Mouse (Mus musculus) thymus, adult 2 months (tissue): Measurements from ENCODE around the gene Ckap4. TPM values are rescaled to one million over a fixed set of nuclear protein-coding genes. Genes with fewer than 3 reads are reported as not detected.
"Not testable (repeated sequence)": the region's sequence is repeated elsewhere in the genome, so short reads cannot be mapped to it uniquely, and the experiment has no call there.

ENCODE experiments used
- DNase-seq: peaks from one replicate; pipeline ENCODE4 v3.0.0; 2021
- H3K27ac ChIP-seq: fragments of 200-500 bp; 2 replicates; pipeline ENCODE4 v1.5.1; 2012; ENCODE audit warnings: low read length, control low read depth; ENCODE audit not compliant: control insufficient read depth, insufficient read depth
- H3K27me3 ChIP-seq: fragments of 200-500 bp; 2 replicates; pipeline ENCODE4 v1.6.1; 2012; ENCODE audit warnings: mild to moderate bottlenecking, low read length, moderate library complexity, mixed read lengths; ENCODE audit not compliant: control insufficient read depth, insufficient read depth
- H3K36me3 ChIP-seq: fragments of 200-500 bp; 2 replicates; pipeline ENCODE4 v1.6.1; 2012; ENCODE audit warnings: mild to moderate bottlenecking, low read length, moderate library complexity; ENCODE audit not compliant: control insufficient read depth, insufficient read depth
- H3K4me1 ChIP-seq: fragments of 200-500 bp; replicated peaks from 2 replicates; pipeline ENCODE4 v1.6.1; 2012; ENCODE audit warnings: low read length; ENCODE audit not compliant: control insufficient read depth, insufficient read depth
- H3K4me3 ChIP-seq: fragments of 200-500 bp; 2 replicates; pipeline ENCODE4 v1.5.1; 2012; ENCODE audit warnings: mild to moderate bottlenecking, low read length, control low read depth, moderate library complexity; ENCODE audit not compliant: control insufficient read depth, insufficient read depth
- CTCF ChIP-seq: fragments of 200-500 bp; IDR thresholded peaks from 2 replicates; pipeline ENCODE4 v1.5.1; 2012; ENCODE audit warnings: mild to moderate bottlenecking, control low read depth, low read length, moderate library complexity, borderline replicate concordance; ENCODE audit not compliant: control insufficient read depth, poor library complexity, insufficient read depth; ENCODE audit errors: extremely low read depth
- POLR2A ChIP-seq: fragments of 200-500 bp; IDR thresholded peaks from 2 replicates; pipeline ENCODE4 v1.6.1; 2012; ENCODE audit warnings: mild to moderate bottlenecking, low read length, control low read depth, moderate library complexity; ENCODE audit not compliant: control insufficient read depth, poor library complexity, insufficient read depth; ENCODE audit errors: extremely low read depth
- WGBS: fragments of 180-500 bp; shearing (Covaris S2); methylation state at CpG from one replicate; pipeline ENCODE4 v1.1.7; 2018; 5-methylcytosine and 5-hydroxymethylcytosine counted together
- polyA plus RNA-seq: library from polyadenylated mRNA; depleted of rRNA; stranded (reverse); fragments of >200 nt; gene quantifications from 2 replicates; pipeline ENCODE4 v1.2.3, GENCODE M21; 2012

Ckap4 gene
- polyA plus RNA-seq, 1 experiment: 8.0 TPM

DNA sequence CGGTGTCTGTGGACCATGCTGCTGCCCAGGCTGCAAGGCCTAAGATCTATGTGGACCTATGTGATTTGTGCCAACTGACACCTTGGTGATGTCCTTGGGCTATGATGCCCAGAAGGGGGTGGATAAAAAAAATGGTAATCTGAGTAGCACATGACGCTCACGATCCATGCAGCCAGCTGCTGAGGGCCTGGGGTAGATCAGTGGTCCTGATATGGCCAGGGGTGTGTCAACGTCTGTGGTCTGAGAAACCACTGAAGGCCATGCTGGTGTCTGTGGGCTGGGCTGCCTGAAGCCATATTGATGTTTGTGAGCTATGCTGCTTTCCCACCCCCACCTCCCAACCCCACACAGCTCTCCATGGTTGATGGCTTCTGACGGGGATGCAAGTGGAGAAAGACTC lies 43.7 kb downstream of the Ckap4 start:
- Histone ChIP-seq H3K4me1 (no peaks in the 10 kb centered on the region), H3K27ac (no peak overlapping the region), H3K36me3 (no peaks in the 10 kb centered on the region), H3K27me3 (no peaks in the 10 kb centered on the region), H3K4me3 (no peak overlapping the region)
- DNase-seq: no peak
- no peak for TF ChIP-seq CTCF
- TF ChIP-seq POLR2A: no peak
- whole genome bisulfite sequencing: 37% methylated on average over 5 of the region's 5 CpGs

DNA sequence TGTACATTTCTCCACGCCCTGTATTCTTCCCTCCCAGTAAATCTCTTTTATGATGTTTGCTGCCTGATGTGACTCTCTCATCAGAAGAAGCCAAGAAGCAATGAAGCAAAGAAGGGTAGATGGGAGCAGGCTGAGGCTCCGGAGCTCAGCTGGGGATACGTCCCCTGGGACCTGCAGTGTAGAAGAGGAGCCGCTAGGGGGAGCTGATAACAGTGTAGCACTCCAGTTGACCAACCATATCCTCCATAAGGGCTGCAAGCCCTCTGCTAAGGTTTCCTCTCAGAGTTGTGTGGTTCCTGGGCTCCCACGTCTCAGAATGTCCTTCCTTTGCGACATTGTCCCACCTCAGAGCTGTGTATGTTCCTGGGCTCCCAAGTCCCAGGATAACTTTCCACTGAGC lies 45.5 kb downstream of the Ckap4 start:
- peak; percentile 76 for DNase-seq
- Histone ChIP-seq H3K27me3 (no peaks in the 10 kb centered on the region), H3K36me3 (no peaks in the 10 kb centered on the region), H3K4me1 (no peaks in the 10 kb centered on the region), H3K4me3 (no peak overlapping the region), H3K27ac (no peak overlapping the region)
- WGBS: 33% methylated on average over 6 of the region's 6 CpGs
- TF ChIP-seq CTCF: peak; percentile 81; the same call in 1 of the 2 replicates
- TF ChIP-seq POLR2A: no peak

DNA sequence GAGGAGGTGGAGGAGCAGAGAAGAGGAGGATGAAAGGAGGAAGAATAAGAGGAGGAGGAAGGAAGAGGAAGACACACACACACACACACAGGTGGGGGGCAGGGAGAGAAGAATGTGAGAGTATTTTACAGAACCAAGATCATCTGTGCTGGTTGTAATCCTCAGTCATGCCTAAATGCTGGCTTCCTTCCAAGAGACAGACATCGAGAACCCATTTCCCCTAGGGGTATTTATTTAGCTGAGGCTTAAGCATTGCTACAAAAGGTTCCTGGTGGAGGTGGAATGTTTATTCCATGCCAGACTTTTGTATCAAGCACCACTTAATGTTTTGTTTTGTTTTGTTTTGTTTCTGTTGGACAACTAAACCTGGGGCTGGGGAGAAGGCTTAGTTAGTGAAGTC lies 49.2 kb downstream of the Ckap4 start:
- 55% methylated on average over 1 of the region's 1 CpGs for WGBS
- no peak for TF ChIP-seq POLR2A
- no peak for TF ChIP-seq CTCF
- no peak for DNase-seq
- H3K4me1 ChIP-seq: no peaks in the 10 kb centered on the region
- no peaks in the 10 kb centered on the region for H3K36me3 ChIP-seq
- H3K27ac ChIP-seq: no peak overlapping the region
- H3K4me3 ChIP-seq: no peak overlapping the region
- H3K27me3 ChIP-seq: no peaks in the 10 kb centered on the region

DNA sequence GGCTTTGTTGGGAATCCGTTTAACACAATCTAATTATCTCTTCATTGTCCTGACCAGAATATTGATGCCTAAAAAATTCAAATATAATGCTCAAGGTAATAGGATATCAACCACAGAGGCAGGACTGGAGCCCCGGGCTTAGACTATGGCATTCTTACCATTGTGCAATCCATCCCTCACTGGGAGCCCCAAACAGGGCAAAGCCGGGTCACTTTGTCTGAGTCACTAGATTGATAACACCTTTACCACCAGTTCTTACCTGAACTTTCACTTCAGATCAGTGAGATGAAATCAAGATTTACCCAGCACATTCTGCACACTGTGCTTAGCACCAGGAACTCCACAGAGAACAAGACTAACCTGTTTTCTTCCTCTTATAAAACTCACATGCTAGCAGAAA lies 50.3 kb downstream of the Ckap4 start:
- Histone ChIP-seq H3K27ac (no peak overlapping the region), H3K36me3 (no peaks in the 10 kb centered on the region), H3K4me3 (no peak overlapping the region), H3K27me3 (no peaks in the 10 kb centered on the region), H3K4me1 (no peaks in the 10 kb centered on the region)
- DNase-seq: no peak
- TF ChIP-seq POLR2A: no peak
- no peak for TF ChIP-seq CTCF
- WGBS: 83% methylated on average over 3 of the region's 3 CpGs

DNA sequence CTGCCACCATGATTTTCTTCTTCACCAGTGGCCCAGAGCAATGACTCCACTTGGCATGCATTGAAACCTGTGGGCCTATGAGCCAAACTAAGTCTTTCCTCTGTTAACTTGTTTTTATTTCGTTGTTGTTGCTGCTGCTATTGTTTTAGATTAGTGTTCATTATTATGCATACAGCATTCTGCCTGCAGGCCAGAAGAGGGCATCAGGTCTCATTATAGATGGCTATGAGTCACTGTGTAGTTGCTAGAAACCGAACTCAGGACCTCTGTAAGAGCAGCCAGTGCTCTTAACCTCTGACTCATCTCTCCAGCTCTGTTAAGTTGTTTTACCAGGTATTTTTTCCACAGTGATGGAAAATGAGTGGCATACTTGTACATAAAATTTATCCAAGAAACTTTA lies 50.8 kb downstream of the Ckap4 start:
- DNase-seq: no peak
- H3K27ac ChIP-seq: no peak overlapping the region
- TF ChIP-seq POLR2A (no peak), CTCF (no peak)
- no peak overlapping the region for H3K4me3 ChIP-seq
- no peaks in the 10 kb centered on the region for H3K36me3 ChIP-seq
- WGBS: 94% methylated on average over 2 of the region's 2 CpGs
- H3K4me1 ChIP-seq: no peaks in the 10 kb centered on the region
- no peaks in the 10 kb centered on the region for H3K27me3 ChIP-seq

DNA sequence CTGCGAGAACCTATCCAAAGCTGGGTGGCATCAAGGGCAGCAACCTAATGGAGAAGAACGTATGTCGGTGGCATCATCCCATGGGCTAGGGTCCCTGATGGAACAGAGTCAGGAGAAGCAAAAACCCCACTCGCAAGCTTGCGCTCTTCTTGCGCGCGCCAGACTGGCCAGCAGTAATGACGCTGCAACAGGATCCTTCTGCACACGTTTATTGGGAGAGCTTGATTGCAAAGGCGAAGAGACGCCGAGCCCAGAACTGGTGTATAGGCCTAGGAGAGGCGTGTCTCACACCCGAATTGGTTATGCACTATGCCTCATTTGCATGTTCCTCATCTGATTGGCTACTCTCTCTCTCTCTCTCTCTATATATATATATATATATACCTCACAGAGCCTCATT lies 51.4 kb downstream of the Ckap4 start:
- not testable (repeated sequence) for H3K4me3 ChIP-seq, DNase-seq, H3K4me1 ChIP-seq, H3K36me3 ChIP-seq, H3K27me3 ChIP-seq, H3K27ac ChIP-seq
- WGBS: 97% methylated on average over 15 of the region's 15 CpGs

DNA sequence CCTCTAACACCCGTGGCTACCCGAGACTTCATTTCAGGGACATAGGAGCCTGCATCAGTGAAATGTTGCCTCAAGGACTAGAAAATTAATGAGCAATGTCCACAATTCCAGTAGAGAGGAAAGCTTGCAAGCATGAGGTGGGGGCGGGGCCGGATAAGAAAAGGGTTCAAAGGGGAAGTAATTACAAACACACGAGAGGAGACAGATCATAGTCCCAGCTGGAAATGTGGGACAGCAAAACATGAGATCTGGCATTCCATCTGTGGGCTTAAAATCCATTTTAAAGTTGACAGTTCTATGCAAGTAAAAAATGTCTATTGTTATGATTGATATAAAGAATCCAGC lies 52.6 kb downstream of the Ckap4 start:
- Histone ChIP-seq H3K27ac (no peak overlapping the region), H3K27me3 (no peaks in the 10 kb centered on the region), H3K4me3 (no peak overlapping the region), H3K36me3 (no peaks in the 10 kb centered on the region), H3K4me1 (no peaks in the 10 kb centered on the region)
- TF ChIP-seq CTCF: no peak
- TF ChIP-seq POLR2A: no peak
- WGBS: 83% methylated on average over 5 of the region's 5 CpGs
- DNase-seq: no peak
